Mouse (Mus musculus): ENCODE data around the gene Dars2. TPM values are rescaled to one million over a fixed set of nuclear protein-coding genes. Genes with fewer than 3 reads are reported as not detected.

The Dars2 gene
- polyA plus RNA-seq (2014; fragmentation: Illumina TruSeq; extraction: RNeasy Lipid Tissue Mini Kit (QIAGEN cat#74804)): 14.6 TPM

DNA sequence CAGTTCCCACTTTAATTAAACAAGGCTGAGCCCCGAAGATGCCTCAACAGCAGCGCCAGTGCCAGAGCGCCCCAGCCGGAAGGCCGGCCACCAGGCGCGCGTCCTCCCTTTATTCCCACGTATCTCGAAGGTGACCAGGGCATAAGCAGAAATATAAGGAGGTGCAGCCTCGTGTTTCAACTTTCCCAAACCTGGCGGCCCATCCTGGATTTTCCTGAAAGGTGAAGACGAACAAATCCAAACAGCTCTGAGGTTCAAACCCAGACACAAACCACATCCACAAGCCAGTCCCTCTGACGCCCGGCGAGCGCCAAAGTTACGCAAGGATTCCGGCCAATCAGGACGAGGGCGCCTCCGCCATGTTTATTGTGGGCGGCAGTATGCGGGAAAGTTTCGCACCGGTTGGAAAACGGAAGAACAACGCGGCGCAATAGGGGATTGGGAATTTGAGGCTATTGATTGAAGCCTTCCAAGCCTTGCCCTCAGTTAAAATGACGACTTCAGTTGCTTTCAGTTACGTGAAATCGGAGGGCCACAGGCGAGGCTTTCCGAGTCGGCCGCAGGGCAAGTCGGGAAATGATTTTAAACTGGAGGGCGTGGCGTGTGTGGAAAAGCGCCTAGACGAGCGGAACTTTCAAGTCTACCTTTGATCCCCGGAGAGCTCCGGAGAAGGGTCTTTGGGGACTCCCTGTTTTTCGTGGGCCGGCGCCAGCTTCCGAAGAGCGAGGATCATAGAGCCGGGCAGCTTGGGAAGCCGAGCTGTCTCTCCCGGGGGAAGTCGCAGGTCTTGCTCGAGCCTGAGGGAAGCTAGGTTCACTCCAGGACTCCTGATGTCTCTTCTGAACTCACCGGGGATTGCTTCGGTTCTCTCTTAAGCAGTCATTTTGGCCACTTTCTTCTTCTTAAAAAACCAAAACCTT, at the start of gene Dars2, which contains the start of gene Cenpl:
Gene Dars2, minus strand, starts transcription at position 307 of the 920 bp plus-strand sequence.
Gene Cenpl, plus strand, starts transcription at position 362 of the 920 bp plus-strand sequence.

DNA sequence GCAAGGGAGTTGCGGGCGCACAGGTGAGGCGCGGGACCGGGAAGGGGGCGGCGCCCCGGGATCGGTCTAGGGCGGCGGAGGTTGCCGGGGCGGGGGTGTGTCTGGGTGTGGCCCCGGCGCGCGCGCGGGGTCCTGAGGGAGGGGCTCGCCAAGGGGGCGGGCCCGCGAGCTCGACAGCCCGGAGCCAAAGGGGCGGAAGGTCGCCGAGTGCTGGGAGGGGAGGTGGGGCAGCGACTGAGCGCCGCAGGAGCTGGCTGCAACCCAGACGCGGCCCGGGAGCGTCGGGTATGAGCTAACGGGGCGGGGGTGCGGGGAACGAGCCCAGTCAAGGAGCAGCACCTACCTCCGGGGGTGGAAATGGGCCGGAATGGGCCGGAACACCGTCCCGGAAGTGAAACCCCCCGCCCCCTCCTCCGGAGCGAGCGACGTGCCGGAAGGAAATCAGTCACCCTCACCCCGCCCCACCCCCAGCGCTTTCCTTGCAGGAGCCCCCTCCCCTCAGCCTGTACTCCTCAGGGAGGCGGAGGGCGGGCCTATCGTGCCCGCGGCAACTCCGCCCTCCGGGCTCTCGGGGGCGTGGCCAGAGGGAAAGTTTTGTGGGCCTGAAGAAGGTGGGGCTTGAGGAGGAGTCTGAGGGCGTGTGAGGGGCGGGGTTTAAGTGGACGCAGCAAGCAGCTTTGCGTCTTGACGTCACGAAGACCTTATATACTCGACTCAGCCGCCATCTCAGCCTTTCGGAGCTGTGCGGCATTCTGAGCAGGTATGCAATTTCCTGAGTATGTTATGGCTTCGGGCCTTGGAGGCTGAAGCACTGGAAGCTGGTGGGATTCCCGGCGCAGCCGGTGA, 35.8 kb downstream of the Dars2 start, which contains the start of gene Zbtb37:
Gene Zbtb37, minus strand, starts transcription at position 415 of the 846 bp plus-strand sequence.

Other genes with a start within 250 kb of the Dars2 start
- 56.6 TPM for gene Rc3h1, start 164.2 kb downstream of the Dars2 start, polyA plus RNA-seq (2014; fragmentation: Illumina TruSeq; extraction: RNeasy Lipid Tissue Mini Kit (QIAGEN cat#74804))
- 4.4 TPM for gene Serpinc1, start 92.1 kb downstream of the Dars2 start, polyA plus RNA-seq (2014; fragmentation: Illumina TruSeq; extraction: RNeasy Lipid Tissue Mini Kit (QIAGEN cat#74804))
- gene Zbtb37, start 35.8 kb downstream of the Dars2 start, polyA plus RNA-seq (2014; fragmentation: Illumina TruSeq; extraction: RNeasy Lipid Tissue Mini Kit (QIAGEN cat#74804)): 20.8 TPM
- gene Cenpl, start 55 bp upstream of the Dars2 start, polyA plus RNA-seq (2014; fragmentation: Illumina TruSeq; extraction: RNeasy Lipid Tissue Mini Kit (QIAGEN cat#74804)): 21.6 TPM
- 39.4 TPM for gene Klhl20, start 60.9 kb upstream of the Dars2 start, polyA plus RNA-seq (2014; fragmentation: Illumina TruSeq; extraction: RNeasy Lipid Tissue Mini Kit (QIAGEN cat#74804))
- 2.0 TPM for gene Ankrd45, start 72.0 kb upstream of the Dars2 start, polyA plus RNA-seq (2014; fragmentation: Illumina TruSeq; extraction: RNeasy Lipid Tissue Mini Kit (QIAGEN cat#74804))
- gene Tex50, start 88.7 kb upstream of the Dars2 start, polyA plus RNA-seq (2014; fragmentation: Illumina TruSeq; extraction: RNeasy Lipid Tissue Mini Kit (QIAGEN cat#74804)): not detected
- gene Prdx6, start 180.6 kb upstream of the Dars2 start, polyA plus RNA-seq (2014; fragmentation: Illumina TruSeq; extraction: RNeasy Lipid Tissue Mini Kit (QIAGEN cat#74804)): 180 TPM